Mouse (Mus musculus) kidney, embryonic 16.5 days (tissue): ENCODE measurements around the gene Plcd4. TPM values are rescaled to one million over a fixed set of nuclear protein-coding genes. Genes with fewer than 3 reads are reported as not detected.

Experiments
- ATAC-seq: fragments of 200-750 bp; cut with Nextera tagmentation; 2 replicates; pipeline ENCODE4 v1.8.0; 2017; ENCODE audit warnings: moderate TSS enrichment; ENCODE audit not compliant: low FRiP score, low TSS enrichment
- H3K27ac ChIP-seq: fragments of 300-500 bp; sonication (generic); 2 replicates; pipeline ENCODE4 v1.5.1; 2014; ENCODE audit warnings: low read length
- H3K27me3 ChIP-seq: fragments of 300-500 bp; sonication (generic); 2 replicates; pipeline ENCODE4 v1.6.1; 2014; ENCODE audit warnings: low read length, control low read depth, mixed read lengths; ENCODE audit not compliant: insufficient read depth
- H3K36me3 ChIP-seq: fragments of 300-500 bp; sonication (generic); 2 replicates; pipeline ENCODE4 v1.6.1; 2014; ENCODE audit warnings: low read length, control low read depth, mixed read lengths; ENCODE audit not compliant: insufficient read depth
- H3K4me1 ChIP-seq: fragments of 300-500 bp; sonication (generic); 2 replicates; pipeline ENCODE4 v1.6.1; 2014; ENCODE audit warnings: low read length, control low read depth, mixed read lengths; ENCODE audit not compliant: insufficient read depth
- H3K4me2 ChIP-seq: fragments of 300-500 bp; sonication (generic); replicated peaks from 2 replicates; pipeline ENCODE4 v1.6.1; 2014; ENCODE audit warnings: low read depth, low read length
- H3K4me3 ChIP-seq: fragments of 300-500 bp; sonication (generic); 2 replicates; pipeline ENCODE4 v1.5.1; 2014; ENCODE audit warnings: mild to moderate bottlenecking, low read length
- H3K9ac ChIP-seq: fragments of 300-500 bp; sonication (generic); replicated peaks from 2 replicates; pipeline ENCODE4 v1.6.1; 2014; ENCODE audit warnings: low read length
- H3K9me3 ChIP-seq: fragments of 300-500 bp; sonication (generic); 2 replicates; pipeline ENCODE4 v1.6.1; 2016; ENCODE audit warnings: low read length, control low read depth
- WGBS: fragments of 180-500 bp; shearing (Covaris S2); extraction: QIAGEN DNeasy Blood & Tissue Kit; methylation state at CpG from one replicate; pipeline ENCODE4 v1.1.7; 2014; 5-methylcytosine and 5-hydroxymethylcytosine counted together
- polyA plus RNA-seq: library from polyadenylated mRNA; unstranded; fragments of >200 nt; fragmentation: Nextera tagmentation; extraction: Ambion mirVana; gene quantifications from 2 replicates; pipeline ENCODE4 v1.2.1, GENCODE M21; 2015

Gene Plcd4
- polyA plus RNA-seq, 1 experiment from 2014 or later: 1.3 TPM

DNA sequence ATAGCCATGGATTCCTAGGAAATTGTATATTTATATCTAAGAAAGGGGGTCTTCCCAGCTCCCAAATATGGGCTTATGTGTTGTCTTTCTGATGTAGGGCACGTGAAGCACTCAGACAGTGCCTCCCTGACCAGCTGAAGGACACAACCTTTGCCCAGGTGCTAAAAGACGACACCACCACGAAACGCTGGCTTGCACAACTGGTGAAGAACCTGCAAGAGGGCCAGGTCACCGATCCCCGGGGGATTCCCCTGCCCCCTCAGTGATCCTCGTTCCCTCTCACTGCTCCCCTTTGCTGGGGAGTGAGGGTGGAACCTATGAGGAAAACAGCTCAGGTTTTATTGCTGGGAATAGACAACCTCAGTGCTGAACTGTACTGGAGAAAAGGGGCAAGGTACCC, 14.1 kb upstream of the Plcd4 start:
- H3K27ac ChIP-seq: no peak overlapping the region
- H3K4me1 ChIP-seq: no peaks in the 10 kb centered on the region
- 54% methylated on average over 7 of the region's 7 CpGs for WGBS
- H3K4me2 ChIP-seq: no peak overlapping the region
- H3K9ac ChIP-seq: no peak overlapping the region
- no peaks in the 10 kb centered on the region for H3K9me3 ChIP-seq
- no peak overlapping the region for H3K4me3 ChIP-seq
- H3K27me3 ChIP-seq: no peaks in the 10 kb centered on the region
- ATAC-seq: no peak
- peaks cover 73% of the 10 kb centered on the region for H3K36me3 ChIP-seq

GRCm38 (mm10) chr1:74538650-74539049, 4.0 kb upstream of the Plcd4 start:
- no peaks in the 10 kb centered on the region for H3K36me3 ChIP-seq
- no peak overlapping the region for H3K9ac ChIP-seq
- H3K9me3 ChIP-seq: no peaks in the 10 kb centered on the region
- no peak overlapping the region for H3K4me3 ChIP-seq
- peaks cover 7% of the 10 kb centered on the region; the same call in 1 of the 2 replicates for H3K4me1 ChIP-seq
- no peak for ATAC-seq
- no peak overlapping the region for H3K4me2 ChIP-seq
- H3K27ac ChIP-seq: no peak overlapping the region
- H3K27me3 ChIP-seq: no peaks in the 10 kb centered on the region

- 84% methylated on average over 4 of the region's 4 CpGs for WGBS
- ATAC-seq: no peak
- peak within 1 kb of the TSS; percentile 30 for H3K4me2 ChIP-seq
- H3K36me3 ChIP-seq: no peaks in the 10 kb centered on the region
- H3K27me3 ChIP-seq: no peaks in the 10 kb centered on the region
- no peaks in the 10 kb centered on the region for H3K9me3 ChIP-seq
- H3K9ac ChIP-seq: no peak within 1 kb of the TSS
- no peak within 1 kb of the TSS for H3K27ac ChIP-seq
- peaks cover 7% of the 10 kb centered on the region; the same call in 1 of the 2 replicates for H3K4me1 ChIP-seq
- no peak within 1 kb of the TSS for H3K4me3 ChIP-seq
Measured at GRCm38 (mm10) chr1:74544184-74544583, 1.5 kb downstream of the Plcd4 start, which contains the start of gene Usp37. TSS of gene Usp37 (minus strand) at chr1:74544284.

DNA sequence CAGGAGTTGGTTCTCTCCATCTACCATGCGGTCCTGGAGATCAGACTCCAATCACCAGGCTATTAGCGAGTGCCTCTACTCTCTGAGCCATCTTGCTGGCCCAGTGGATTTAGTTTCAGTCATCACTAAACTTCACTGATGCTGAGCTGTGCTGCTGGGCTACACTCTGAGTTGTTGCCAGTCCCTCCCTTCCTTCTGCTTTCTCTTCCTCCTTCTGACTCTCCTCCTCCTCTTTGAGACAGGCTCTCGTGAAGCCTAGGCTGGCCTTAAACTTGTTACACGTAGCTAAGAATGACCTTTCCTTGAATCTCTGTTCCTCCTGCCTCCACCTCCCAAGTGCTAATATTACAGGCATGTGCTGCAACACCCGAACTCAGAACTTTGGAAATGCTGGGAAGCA, 16.4 kb downstream of the Plcd4 start:
- Histone ChIP-seq H3K9ac (no peak overlapping the region), H3K4me2 (no peak overlapping the region), H3K36me3 (no peaks in the 10 kb centered on the region), H3K27ac (no peak overlapping the region), H3K4me3 (no peak overlapping the region), H3K4me1 (no peaks in the 10 kb centered on the region), H3K27me3 (no peaks in the 10 kb centered on the region), H3K9me3 (no peaks in the 10 kb centered on the region)
- WGBS: 82% methylated on average over 5 of the region's 5 CpGs
- no peak for ATAC-seq

- no peak for ATAC-seq
- Histone ChIP-seq H3K27me3 (no peaks in the 10 kb centered on the region), H3K4me1 (no peaks in the 10 kb centered on the region), H3K9me3 (no peaks in the 10 kb centered on the region), H3K27ac (no peak overlapping the region), H3K36me3 (peaks cover 55% of the 10 kb centered on the region), H3K4me3 (no peak overlapping the region), H3K9ac (no peak overlapping the region), H3K4me2 (no peak overlapping the region)
- 91% methylated on average over 6 of the region's 6 CpGs for WGBS
Measured at GRCm38 (mm10) chr1:74565834-74566233, 23.1 kb downstream of the Plcd4 start.

DNA sequence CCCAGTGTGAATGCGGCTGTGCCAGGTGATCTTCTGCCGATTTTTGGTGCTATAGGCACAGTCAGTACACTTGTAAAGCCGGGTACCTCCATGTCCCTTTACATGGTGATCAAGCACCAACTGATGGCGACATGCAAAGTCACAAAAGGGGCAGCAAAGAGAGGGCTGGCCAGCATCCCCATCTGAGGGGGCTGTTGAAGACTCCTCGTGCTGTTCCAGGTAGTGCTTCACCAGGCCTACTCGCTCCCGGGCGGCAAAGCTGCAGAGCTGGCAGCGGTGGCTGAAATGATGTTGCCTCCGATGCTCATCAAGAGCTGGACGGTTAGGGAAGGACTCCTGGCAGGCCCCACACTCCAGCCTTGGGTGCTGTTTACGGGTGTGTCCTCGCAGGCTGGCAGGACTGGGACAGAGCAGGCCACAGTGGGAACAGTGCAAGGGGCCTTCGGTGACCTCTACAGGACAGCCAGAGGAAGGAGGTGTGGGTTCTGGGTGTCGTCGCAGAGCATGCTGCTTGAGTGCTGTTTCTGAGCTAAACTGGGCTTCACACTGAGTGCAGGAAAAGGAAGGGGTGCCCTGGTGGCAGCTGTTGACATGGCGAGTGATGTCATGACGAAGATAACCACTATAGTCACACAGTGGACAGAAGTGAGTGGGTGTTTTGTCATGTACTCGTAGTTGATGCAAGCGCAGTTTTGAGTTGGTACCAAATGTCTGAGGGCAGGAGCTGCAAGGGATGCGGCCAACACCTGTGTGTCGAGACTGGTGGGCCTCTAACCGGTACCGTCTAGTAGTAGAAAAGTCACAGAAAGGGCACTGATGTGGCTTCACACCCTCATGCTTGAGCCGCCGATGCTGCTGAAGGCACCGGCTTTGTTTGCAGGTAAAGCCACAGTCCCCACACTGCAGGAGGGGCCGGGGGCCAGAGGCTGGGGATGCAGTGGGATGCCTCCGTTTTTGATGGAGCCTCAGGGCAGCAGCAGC, 27.3 kb downstream of the Plcd4 start:
- Histone ChIP-seq H3K27me3 (no peaks in the 10 kb centered on the region), H3K27ac (no peak overlapping the region), H3K9me3 (no peaks in the 10 kb centered on the region), H3K4me2 (no peak overlapping the region), H3K4me1 (no peaks in the 10 kb centered on the region), H3K4me3 (no peak overlapping the region), H3K9ac (no peak overlapping the region), H3K36me3 (peaks cover 80% of the 10 kb centered on the region)
- 93% methylated on average over 29 of the region's 29 CpGs for WGBS
- no peak for ATAC-seq

GRCm38 (mm10) chr1:74582621-74583020, 39.9 kb downstream of the Plcd4 start:
- no peak for ATAC-seq
- Histone ChIP-seq H3K4me3 (no peak overlapping the region), H3K9me3 (no peaks in the 10 kb centered on the region), H3K36me3 (peaks cover 27% of the 10 kb centered on the region), H3K27me3 (no peaks in the 10 kb centered on the region), H3K27ac (no peak overlapping the region), H3K4me2 (no peak overlapping the region), H3K9ac (no peak overlapping the region), H3K4me1 (peaks cover 13% of the 10 kb centered on the region)
- 91% methylated on average over 3 of the region's 3 CpGs for WGBS

- no peaks in the 10 kb centered on the region for H3K27me3 ChIP-seq
- no peak overlapping the region for H3K4me2 ChIP-seq
- peaks cover 20% of the 10 kb centered on the region for H3K4me1 ChIP-seq
- ATAC-seq: no peak
- H3K9me3 ChIP-seq: no peaks in the 10 kb centered on the region
- H3K9ac ChIP-seq: no peak overlapping the region
- no peak overlapping the region for H3K27ac ChIP-seq
- 94% methylated on average over 3 of the region's 3 CpGs for WGBS
- H3K4me3 ChIP-seq: no peak overlapping the region
- peaks cover 11% of the 10 kb centered on the region; the same call in 1 of the 2 replicates for H3K36me3 ChIP-seq
Measured at GRCm38 (mm10) chr1:74584616-74585398, 42.1 kb downstream of the Plcd4 start.

GRCm38 (mm10) chr1:74587233-74587772, 44.6 kb downstream of the Plcd4 start:
- peaks cover 28% of the 10 kb centered on the region for H3K36me3 ChIP-seq
- no peak for ATAC-seq
- peak overlapping the region; percentile 87 for H3K9ac ChIP-seq
- WGBS: under 1% methylated on average over 24 of the region's 24 CpGs
- H3K9me3 ChIP-seq: no peaks in the 10 kb centered on the region
- peak overlapping the region; percentile 89 for H3K4me2 ChIP-seq
- peak overlapping the region; percentile 90 for H3K27ac ChIP-seq
- no peaks in the 10 kb centered on the region for H3K27me3 ChIP-seq
- H3K4me3 ChIP-seq: peak overlapping the region; percentile 88
- H3K4me1 ChIP-seq: peaks cover 20% of the 10 kb centered on the region
